Mouse (Mus musculus) inflammation-experienced regulatory T-cells, adult 6 months (primary cell): ENCODE results near the gene Eif2d. TPM values are rescaled to one million over a fixed set of nuclear protein-coding genes. Genes with fewer than 3 reads are reported as not detected.

ENCODE experiments used
- ATAC-seq: one replicate; pipeline ENCODE4 v1.8.0; 2017
- polyA plus RNA-seq, 3 experiments: library from polyadenylated mRNA; unstranded; fragments of 100-300 nt; shearing (Covaris generic); gene quantifications; one replicate each; pipeline ENCODE4 v1.2.1; 2017

The Eif2d gene
- polyA plus RNA-seq = 10 to 100 TPM; 53.4 to 71.7 (median 60.8) TPM

GRCm38 (mm10) chr1:131153018-131153629, at the start of gene Eif2d:
Eif2d (plus strand) TSS chr1:131153181.
- peak; percentile 100 for ATAC-seq

GRCm38 (mm10) chr1:131103776-131104424, 49.1 kb upstream of the Eif2d start:
- no peak for ATAC-seq

- no peak for ATAC-seq
Observed at GRCm38 (mm10) chr1:131107575-131108308, 45.2 kb upstream of the Eif2d start.

GRCm38 (mm10) chr1:131110525-131111106, 42.4 kb upstream of the Eif2d start:
- ATAC-seq = peak; percentile 75

- ATAC-seq = no peak
Observed at GRCm38 (mm10) chr1:131112576-131112975, 40.4 kb upstream of the Eif2d start.

- ATAC-seq = peak; percentile 76
Observed at GRCm38 (mm10) chr1:131115932-131116331, 37.0 kb upstream of the Eif2d start.

- no peak for ATAC-seq
Observed at GRCm38 (mm10) chr1:131116430-131117011, 36.5 kb upstream of the Eif2d start.

- no peak for ATAC-seq
Observed at GRCm38 (mm10) chr1:131118530-131118929, 34.5 kb upstream of the Eif2d start.

GRCm38 (mm10) chr1:131119026-131119425, 34.0 kb upstream of the Eif2d start:
- ATAC-seq = peak; percentile 58

GRCm38 (mm10) chr1:131121987-131122386, 31.0 kb upstream of the Eif2d start:
- no peak for ATAC-seq

GRCm38 (mm10) chr1:131123522-131124265, 29.3 kb upstream of the Eif2d start:
- ATAC-seq = no peak

GRCm38 (mm10) chr1:131125987-131126744, 26.8 kb upstream of the Eif2d start:
- ATAC-seq = no peak

- ATAC-seq = no peak
Observed at GRCm38 (mm10) chr1:131134231-131134630, 18.8 kb upstream of the Eif2d start.

GRCm38 (mm10) chr1:131134942-131135522, 17.9 kb upstream of the Eif2d start:
- no peak for ATAC-seq

- ATAC-seq = no peak
Observed at GRCm38 (mm10) chr1:131135960-131136629, 16.9 kb upstream of the Eif2d start.

GRCm38 (mm10) chr1:131137111-131137510, 15.9 kb upstream of the Eif2d start:
- no peak for ATAC-seq

GRCm38 (mm10) chr1:131137717-131138118, 15.3 kb upstream of the Eif2d start:
- peak; percentile 32 for ATAC-seq

GRCm38 (mm10) chr1:131138191-131139016, 14.6 kb upstream of the Eif2d start, which contains the start of gene Dyrk3:
Dyrk3 (minus strand) TSS chr1:131138340.
- peak; percentile 86 for ATAC-seq
